8 mouse cellular contexts compared by ENCODE assay signal in the genomic region with DNA sequence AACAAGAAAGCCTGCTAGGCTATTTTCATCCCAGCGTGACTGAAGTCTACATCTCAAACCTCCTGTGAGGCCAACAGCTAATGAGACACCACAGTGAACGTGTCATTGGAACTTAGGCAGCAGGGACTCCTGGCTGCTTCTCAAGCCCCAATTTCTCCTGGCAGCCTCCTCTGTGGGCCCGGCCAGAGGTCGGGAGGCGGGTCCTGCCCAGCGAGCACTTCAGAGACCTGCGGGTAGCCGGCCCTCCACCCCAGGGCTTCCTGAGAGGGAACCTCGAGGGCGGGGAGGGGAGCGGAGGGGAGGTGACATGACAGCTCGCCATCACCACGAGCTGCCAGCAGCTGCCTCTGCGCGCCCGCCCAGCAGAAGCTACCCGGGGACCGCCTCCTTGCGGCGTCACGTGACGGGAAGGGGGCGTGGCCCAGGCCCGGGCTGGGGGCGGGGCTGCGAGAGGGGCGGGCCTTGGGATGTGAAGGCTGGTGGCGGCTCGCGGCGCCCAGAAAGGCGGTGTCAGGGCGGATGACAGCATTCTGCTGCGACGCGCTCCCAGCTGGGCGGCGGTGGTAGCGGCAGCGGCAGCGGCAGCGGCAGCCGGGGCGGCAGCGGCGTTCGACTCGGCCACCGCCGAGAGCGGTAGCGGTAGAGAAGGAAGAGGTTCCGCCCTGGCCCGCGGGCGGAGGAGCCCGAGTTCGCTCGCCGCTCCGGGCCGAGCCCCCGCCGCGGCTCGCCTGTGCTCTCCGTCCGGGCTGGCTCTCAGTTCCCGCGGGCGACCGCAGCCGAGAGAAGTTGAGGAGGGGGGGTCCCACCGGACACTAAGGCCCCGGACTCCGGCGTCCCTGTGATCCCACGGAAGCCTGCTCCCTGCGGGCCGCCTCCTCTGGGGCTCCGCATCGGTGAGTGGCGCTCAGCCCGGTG. TPM values are rescaled to one million over a fixed set of nuclear protein-coding genes. Genes with fewer than 3 reads are reported as not detected.
A peak's percentile ranks its signal among the peaks of the same experiment; 100 is the strongest.
DNase-seq lines count a peak whose midpoint lies in the region; ATAC-seq and TF ChIP-seq lines count a peak whose summit lies in the region.

A gene (plus strand): TSS at position 449 of the 915 bp plus-strand sequence.

- 0% methylated on average over 67 of the region's 84 CpGs for WGBS in forebrain, embryonic 16.5 days
- under 1% methylated on average over 76 of the region's 84 CpGs for WGBS in lung, embryonic 15.5 days

- no peaks in the 10 kb centered on the region for H3K36me3 ChIP-seq in ES-E14 (ENCODE audit: control insufficient read depth, insufficient read depth, low read length, poor library complexity, severe bottlenecking)
- no peaks in the 10 kb centered on the region for H3K36me3 ChIP-seq in forebrain, embryonic 16.5 days (ENCODE audit: control insufficient read depth, insufficient read depth)
- no peaks in the 10 kb centered on the region for H3K36me3 ChIP-seq in lung, embryonic 15.5 days

- no peaks in the 10 kb centered on the region for H3K27me3 ChIP-seq in forebrain, embryonic 16.5 days (replicated peaks; ENCODE audit: control insufficient read depth, insufficient read depth, low read length)
- H3K27me3 ChIP-seq in lung, embryonic 15.5 days, result no peaks in the 10 kb centered on the region

- peak; percentile 93 for DNase-seq in ES-E14 (ENCODE audit: low read depth, low spot score)
- DNase-seq in cerebellum, adult 11-12 months, result peak; percentile 99
- peak; percentile 100 for DNase-seq in heart, postnatal 4 days
- peak; percentile 97 to 98 for DNase-seq in layer of hippocampus, adult 8-10 months (ENCODE audit: low spot score in 2 of 2)
- DNase-seq in ovary, adult 18-20 months (ENCODE audit: low spot score), result peak; percentile 97
- DNase-seq in thymus, postnatal 0 days (ENCODE audit: low spot score), result peak; percentile 98

- in situ Hi-C loops in ES-E14 (cut with MboI; ENCODE audit: low sequenced_read_pairs in 2 of 2, unreplicated experiment in 2 of 2), result no loop called here

- peaks cover 0 to 4% of the 10 kb centered on the region in 2 experiments; a peak in 2 of 4 replicates for H3K4me1 ChIP-seq in ES-E14 (ENCODE audit: control insufficient read depth in 2 of 2, insufficient read depth in 2 of 2, low read length in 2 of 2, poor library complexity in 1 of 2)
- peaks cover 12% of the 10 kb centered on the region for H3K4me1 ChIP-seq in forebrain, embryonic 16.5 days (replicated peaks; ENCODE audit: control insufficient read depth, insufficient read depth, low read length)
- peaks cover 14% of the 10 kb centered on the region for H3K4me1 ChIP-seq in lung, embryonic 15.5 days

- no peaks in the 10 kb centered on the region for H3K9me3 ChIP-seq in ES-E14 (ENCODE audit: control insufficient read depth, insufficient read depth, low read depth, low read length)
- H3K9me3 ChIP-seq in forebrain, embryonic 16.5 days (ENCODE audit: control insufficient read depth, low read length), result no peaks in the 10 kb centered on the region
- H3K9me3 ChIP-seq in lung, embryonic 15.5 days, result no peaks in the 10 kb centered on the region

- H3K4me3 ChIP-seq in ES-E14 (ENCODE audit: insufficient read depth in 1 of 2, low read depth in 1 of 2, low read length in 2 of 2, poor library complexity in 1 of 2, severe bottlenecking in 1 of 2), result peak within 1 kb of the TSS; percentile 96 to 97
- peak within 1 kb of the TSS; percentile 86 for H3K4me3 ChIP-seq in forebrain, embryonic 16.5 days (replicated peaks; ENCODE audit: low read length)
- peak within 1 kb of the TSS; percentile 87 for H3K4me3 ChIP-seq in lung, embryonic 15.5 days

- peak; percentile 95 for ATAC-seq in forebrain, embryonic 16.5 days
- ATAC-seq in lung, embryonic 15.5 days (ENCODE audit: borderline replicate concordance, extremely low read depth, low FRiP score, low TSS enrichment), result peak; percentile 97

- H3K27ac ChIP-seq in ES-E14 (ENCODE audit: insufficient read depth, low read depth, low read length, poor library complexity, severe bottlenecking), result no peak within 1 kb of the TSS
- peak within 1 kb of the TSS; percentile 96 for H3K27ac ChIP-seq in forebrain, embryonic 16.5 days (ENCODE audit: low read length)
- H3K27ac ChIP-seq in lung, embryonic 15.5 days, result peak within 1 kb of the TSS; percentile 90

- H3K9ac ChIP-seq in ES-E14 (ENCODE audit: insufficient read depth, low read depth, low read length, poor library complexity, severe bottlenecking), result peak within 1 kb of the TSS; percentile 90
- H3K9ac ChIP-seq in forebrain, embryonic 16.5 days (replicated peaks; ENCODE audit: low read depth, low read length), result peak within 1 kb of the TSS; percentile 97
- peak within 1 kb of the TSS; percentile 71 for H3K9ac ChIP-seq in lung, embryonic 15.5 days

- H3K4me2 ChIP-seq in forebrain, embryonic 16.5 days (ENCODE audit: low read length), result peak within 1 kb of the TSS; percentile 70
- peak within 1 kb of the TSS; percentile 75 for H3K4me2 ChIP-seq in lung, embryonic 15.5 days

TF ChIP-seq in ES-E14, 5 proteins besides CTCF, POLR2A, EP300 and RAD21:
- TF ChIP-seq ZNF384 (IDR thresholded peaks at IDR 0.05; ENCODE audit: low read depth, low read length) (no peak), CHD2 (IDR thresholded peaks at IDR 0.05; ENCODE audit: low read depth, low read length) (no peak), ZC3H11A (IDR thresholded peaks at IDR 0.05; ENCODE audit: borderline replicate concordance, low read depth, low read length) (no peak), HCFC1 (IDR thresholded peaks at IDR 0.05; ENCODE audit: borderline replicate concordance, insufficient read depth, low read length) (peak; percentile 73; the same call in 1 of the 2 replicates)

RNA-seq across cellular contexts. Expression of the gene that starts here (rescaled TPM):
- 18.6 and 20.7 TPM in 2 replicates for total RNA-seq in ES-E14 (2012; rRNA removed)
- polyA plus RNA-seq in forebrain, embryonic 16.5 days (2015; fragmentation: Nextera tagmentation; extraction: Ambion mirVana), result 23.7 and 23.8 TPM in 2 replicates
- 10 to 100 TPM; 91.8 to 97.5 TPM for total RNA-seq in heart, postnatal 4 days (2021)
- total RNA-seq in layer of hippocampus, adult 8-10 months (2022), result 10 to 100 TPM; 58.5 to 65.7 (median 62.7) TPM
- polyA plus RNA-seq in lung, embryonic 15.5 days (2015; fragmentation: Nextera tagmentation; extraction: Ambion mirVana), result 9.5 and 10.5 TPM in 2 replicates
- 28.1 and 35.3 TPM in 2 replicates for polyA plus RNA-seq in thymus, postnatal 0 days (2015; fragmentation: Nextera tagmentation; extraction: Ambion mirVana)
